Mouse (Mus musculus) adrenal gland, postnatal 4 days (tissue): ENCODE data around the gene Kif9. TPM values are rescaled to one million over a fixed set of nuclear protein-coding genes. Genes with fewer than 3 reads are reported as not detected.
A peak's percentile ranks its signal among the peaks of the same experiment; 100 is the strongest.

Experiments
- DNase-seq, 2 experiments: peaks; one replicate each; pipeline ENCODE4 v3.0.0; 2021 to 2022; ENCODE audit warnings: low spot score in 2 of 2, mixed read lengths in 2 of 2
- total RNA-seq, 2 experiments: library from RNA; stranded (reverse); gene quantifications; 2 replicates each; pipeline ENCODE4 v1.2.3; 2021

The Kif9 gene
- total RNA-seq, 2 experiments from 2014 or later, result 0.76 to 0.95 TPM

DNA sequence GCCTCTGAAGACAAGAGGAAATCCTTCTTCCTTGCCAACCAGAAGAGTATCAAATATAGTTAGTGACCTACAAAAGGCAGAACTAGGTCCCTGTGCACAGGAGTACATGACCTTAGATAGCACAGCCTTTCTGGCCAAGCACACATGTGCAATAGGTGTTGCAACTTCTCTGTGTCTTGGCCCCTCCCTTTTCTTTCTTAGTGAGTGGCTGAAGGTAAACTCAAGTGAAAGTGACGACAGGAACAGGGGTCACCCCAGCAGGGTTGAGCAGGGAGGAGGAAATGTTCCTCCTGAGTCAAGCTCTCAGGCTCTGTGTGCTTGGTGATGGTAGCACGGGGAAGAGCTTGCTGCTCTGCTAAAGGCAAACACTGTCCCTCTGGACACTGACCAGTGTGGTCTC, 49.0 kb downstream of the Kif9 start:
- no peak for DNase-seq

DNA sequence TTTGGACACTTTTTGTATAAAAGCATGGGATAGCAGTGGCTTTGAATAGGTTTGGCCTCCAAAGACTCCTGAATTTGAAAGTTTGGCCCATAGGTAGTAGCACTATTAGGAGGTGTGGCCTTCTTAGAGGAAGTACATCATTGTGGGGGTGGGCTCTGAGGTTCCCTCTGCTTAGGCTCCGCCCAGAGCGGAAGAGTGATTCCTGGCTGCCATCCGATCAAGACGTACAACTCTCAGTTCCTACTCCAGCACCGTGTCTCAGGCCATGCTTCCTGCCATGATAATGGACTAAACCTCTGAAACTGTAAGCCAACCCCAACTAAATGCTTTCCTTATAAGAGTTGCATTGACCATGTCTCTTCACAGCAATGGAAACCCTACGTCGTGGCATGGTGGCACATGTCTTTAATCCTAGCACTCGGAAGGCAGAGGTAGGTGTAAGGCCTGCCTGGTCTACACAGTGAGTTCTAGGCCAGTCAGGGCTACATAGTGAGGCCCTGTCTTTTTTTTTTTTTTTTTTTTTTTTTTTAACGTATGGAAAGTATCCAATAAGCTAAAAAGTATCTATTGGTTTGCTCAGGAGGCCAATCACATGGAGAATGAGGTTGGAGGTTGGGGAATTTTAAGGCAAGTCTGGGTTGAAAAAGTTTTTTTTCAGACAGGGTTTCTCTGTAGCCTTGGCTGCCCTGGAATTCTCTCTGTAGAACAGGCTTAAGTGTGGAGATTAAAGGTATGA, 52.4 kb downstream of the Kif9 start:
- DNase-seq, result no peak

DNA sequence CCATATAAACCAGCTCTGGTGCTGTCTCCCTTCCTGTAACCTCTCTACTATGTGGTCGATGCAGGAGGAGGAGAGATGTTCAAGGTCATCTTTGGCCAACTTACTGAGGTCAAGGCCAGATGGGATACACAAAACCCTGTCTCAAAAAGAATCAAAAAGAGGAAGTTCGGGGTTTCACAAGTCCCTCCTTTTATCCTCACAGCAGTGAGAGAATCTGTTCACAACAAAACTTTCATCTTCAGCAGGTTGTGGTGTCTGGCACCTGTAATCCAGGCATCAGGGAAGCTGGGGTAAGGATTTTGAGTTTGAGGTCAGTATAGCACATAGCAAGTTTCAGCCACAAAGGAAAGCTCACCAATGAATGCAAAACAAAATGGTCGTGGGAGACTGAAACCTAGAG, 53.9 kb downstream of the Kif9 start:
- DNase-seq, result no peak

DNA sequence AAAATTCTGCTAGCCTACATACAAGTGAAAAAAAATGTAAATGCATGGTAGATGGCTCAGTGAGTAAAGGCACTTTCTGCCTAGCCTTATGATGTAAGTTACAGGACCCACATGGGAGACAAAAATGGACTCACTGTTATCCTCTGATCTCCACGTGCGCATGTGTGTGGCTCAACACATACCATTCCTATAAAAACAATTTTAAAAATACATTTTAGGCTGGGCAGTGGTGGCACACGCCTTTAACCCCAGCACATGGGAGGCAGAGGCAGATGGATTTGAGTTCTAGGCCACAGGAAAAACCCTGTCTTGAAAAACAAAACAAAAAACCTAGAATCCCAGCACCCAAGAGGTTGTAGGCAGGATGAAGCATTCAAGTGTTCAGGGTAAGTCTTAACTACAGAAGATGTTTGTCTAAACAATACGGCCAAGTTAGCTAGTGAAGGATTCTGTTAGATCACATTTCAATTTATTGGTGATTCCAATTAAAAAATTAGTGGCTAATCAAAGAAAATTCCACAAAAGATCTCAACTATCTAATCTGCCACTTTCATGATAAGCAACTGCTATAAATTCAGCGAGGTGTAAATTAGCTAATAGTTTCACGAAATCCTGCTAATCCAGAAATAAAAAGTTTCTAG, 54.5 kb downstream of the Kif9 start:
- DNase-seq, result no peak

DNA sequence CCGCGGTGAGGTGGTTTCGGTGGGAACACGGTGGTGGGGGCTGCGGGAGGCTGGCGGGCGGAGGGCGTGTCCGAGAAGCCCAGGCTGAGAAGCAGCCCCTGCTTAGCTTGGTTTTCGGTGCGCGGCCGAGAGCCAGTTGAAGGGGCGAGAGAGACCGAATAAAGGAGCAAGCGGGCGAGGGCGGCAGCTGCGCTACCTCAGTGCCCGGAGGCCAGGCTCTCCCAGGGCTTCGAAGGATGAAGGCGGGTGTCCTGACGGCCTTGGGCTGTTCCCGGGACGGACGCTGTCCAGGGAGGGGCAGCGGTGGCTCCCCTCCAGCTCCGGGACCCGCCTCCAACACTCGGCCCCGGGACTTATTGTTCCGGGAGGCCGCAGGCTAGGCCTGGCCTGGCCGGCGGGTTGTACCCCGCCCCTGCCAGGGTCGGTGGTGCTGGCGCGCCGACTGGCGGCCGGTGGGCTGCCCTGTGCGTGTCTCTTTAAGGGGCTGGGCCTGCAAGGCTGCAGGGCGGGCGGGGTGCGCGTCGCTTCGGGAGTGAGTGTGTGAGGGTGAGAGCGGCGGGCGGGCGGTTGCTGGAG, 55.2 kb downstream of the Kif9 start:
- DNase-seq, result peak; percentile 87 to 94

DNA sequence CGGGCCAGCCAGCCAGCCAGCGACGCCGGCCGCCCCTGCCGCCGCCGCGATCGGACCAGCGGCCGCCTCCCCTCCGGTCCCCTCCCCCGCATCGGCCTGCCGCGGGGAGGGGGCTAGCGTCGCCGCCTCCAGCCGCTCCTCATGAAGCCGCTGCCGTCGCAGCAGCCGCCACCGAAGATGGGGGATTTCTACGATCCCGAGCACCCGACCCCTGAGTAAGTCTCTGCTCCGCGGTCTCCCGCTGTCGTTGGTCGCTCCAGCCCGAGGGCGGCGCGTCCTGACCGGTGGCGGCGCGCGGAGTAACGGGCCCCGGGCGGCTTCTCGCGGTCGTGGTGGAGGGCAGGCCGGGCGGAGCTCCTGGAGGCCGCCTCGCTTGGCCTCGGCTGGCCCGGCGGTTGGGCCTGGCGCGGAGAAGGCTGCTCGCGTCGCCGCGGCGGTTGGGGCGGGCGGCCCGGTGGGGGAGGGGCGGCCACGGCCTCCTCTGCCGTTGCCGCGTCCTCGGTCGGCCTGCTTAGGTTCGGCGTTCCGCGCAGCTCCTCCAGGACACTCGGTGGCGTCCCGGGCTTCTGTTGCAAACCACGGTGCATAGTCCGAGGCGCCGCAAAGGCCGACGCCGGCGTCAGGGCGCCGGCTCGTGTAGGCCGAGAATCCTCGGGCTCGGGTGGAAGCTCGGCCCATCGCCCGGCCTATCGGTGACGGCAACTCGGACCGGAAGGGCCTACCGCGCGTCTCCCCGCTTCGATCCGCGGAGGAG, 56.0 kb downstream of the Kif9 start, which contains the start of gene Setd2:
TSS of gene Setd2 (plus strand) at position 60 of the 754 bp plus-strand sequence.
- DNase-seq, result peak; percentile 31 to 45

DNA sequence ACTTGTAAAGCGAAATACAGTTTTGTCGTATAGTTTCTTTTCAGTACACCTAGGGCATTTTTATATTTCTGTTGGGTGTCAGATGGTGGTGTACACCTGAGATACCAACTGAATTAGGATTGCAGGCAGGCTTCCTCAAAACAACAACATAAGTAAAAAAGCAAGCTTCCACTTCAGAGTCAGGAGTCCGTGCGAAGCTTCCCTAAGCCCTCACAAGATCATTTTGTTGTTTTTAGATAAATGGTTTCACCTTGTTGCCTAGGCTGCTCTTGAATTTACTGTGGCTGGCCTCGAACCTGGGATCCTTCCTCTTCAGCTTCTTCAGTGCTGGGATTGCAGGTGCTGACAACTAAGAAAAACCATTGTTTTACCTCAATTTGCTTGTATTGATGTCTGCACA, 56.9 kb downstream of the Kif9 start:
- DNase-seq, result no peak

DNA sequence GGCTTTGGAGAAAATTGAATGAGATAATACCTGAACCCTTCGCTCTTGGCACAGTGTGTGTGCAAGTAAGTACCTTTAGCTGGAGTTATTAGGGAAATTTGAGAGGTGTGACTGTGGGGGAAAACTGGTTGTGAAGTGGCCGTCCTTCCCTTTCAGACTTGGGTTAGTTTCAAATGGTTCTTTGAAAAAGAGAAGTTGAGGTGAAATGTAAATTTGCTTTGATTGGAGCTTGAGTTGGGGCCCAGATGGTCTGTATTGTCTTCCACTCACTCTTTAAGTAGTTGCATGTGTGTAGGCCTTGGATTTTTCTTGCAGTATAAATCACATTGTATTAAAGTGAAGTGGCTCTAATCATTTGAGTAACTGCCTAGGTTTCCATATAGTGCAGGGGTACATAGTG, 58.4 kb downstream of the Kif9 start:
- no peak for DNase-seq

DNA sequence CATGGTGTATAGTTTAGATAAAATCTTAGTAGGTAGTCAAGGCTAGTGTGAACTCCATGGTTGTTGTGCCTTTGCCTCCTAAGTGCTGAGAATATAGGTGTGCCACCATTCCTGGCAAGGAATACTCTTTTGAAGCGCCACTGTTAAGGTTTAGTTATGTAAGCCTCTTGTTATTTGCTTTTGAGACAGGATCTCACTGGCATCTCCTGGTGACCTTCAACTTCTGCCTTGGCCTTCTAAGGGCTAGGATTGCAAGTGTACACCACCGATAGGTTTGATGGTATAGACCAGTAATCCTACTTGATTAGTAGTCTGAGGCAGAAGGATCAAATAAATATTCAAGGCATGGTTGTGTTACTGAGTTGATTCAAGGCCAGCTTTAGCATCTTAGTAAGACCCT, 59.9 kb downstream of the Kif9 start:
- DNase-seq, result no peak

DNA sequence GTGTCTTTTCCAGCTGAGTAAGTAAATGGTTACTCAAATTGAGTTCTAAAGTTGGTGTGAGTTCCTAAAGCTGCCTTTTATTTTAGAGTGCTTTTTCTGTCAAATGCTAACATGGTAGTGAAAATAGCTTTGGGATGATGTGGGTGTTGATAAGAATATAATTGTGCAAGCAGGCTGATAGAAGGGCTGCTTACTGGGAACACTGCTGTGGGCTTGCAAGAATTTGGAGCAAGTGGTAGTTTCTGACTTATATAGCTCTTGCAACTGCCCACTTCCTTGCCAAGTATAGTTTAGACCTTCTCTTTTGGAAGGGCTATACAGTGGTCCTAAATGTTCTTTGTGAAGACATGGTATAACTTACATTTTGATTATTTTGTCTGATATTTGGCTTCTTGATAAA, 61.8 kb downstream of the Kif9 start:
- no peak for DNase-seq

DNA sequence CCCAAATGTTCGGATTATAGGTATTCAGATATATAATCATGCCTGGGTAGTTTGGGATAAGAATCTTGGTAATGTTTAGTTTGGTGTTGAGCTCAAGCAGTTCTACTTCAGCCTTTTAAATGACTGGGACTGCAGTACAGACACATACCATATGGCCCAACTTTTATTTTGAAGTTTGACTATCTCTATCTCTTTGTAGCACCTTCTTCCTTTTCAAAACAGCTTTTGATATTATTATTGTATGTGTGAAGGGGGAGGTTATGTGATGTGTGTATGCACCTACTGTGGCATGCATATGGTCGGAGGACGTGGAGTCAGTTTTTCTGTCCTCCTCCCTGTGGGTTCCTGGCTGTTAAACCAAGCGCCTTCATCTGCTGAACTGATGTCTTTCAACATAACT, 65.2 kb downstream of the Kif9 start:
- DNase-seq, result no peak

DNA sequence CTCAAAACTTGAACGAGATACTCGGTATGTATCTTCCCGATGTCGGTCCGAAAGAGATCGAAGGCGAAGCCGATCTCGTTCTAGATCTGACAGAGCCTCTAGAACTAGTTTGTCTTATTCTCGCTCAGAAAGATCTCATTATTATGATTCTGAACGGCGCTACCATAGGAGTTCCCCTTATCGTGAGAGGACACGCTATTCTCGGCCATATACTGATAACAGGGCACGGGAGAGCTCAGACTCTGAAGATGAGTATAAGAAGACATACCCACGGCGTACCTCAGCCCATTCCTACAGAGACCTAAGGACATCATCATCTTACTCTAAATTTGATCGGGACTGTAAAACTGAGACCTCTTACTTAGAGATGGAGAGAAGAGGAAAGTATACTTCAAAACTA, 71.5 kb downstream of the Kif9 start:
- no peak for DNase-seq

DNA sequence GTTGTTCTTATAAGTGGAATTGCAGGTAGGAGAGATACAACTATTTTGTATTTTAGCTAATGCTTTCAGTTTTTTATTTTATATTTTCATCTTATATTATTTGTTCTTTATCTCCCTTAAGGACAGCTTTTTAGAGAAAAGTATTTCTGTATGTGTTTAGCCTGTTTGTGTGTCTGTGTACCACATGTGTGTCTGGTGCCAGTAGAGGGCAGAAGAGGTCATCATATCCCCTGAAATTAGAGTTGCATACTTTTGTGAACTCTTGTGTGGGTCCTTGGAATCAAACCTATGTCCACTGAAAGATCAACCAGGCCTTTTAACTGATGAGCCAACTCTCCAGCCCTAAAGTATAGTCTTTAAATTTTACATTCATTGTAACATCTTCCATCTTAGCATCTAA, 91.6 kb downstream of the Kif9 start:
- no peak for DNase-seq

Other genes with a start within 250 kb of the Kif9 start
- 10 to 100 TPM; 38.5 to 41.4 TPM for gene Cspg5, start 233.2 kb upstream of the Kif9 start, total RNA-seq
- gene Elp6, start 171.8 kb upstream of the Kif9 start, total RNA-seq, result 10 to 100 TPM; 11.1 to 12.5 TPM
- 100 to 1,000 TPM; 117 to 130 TPM for gene Scap, start 143.7 kb upstream of the Kif9 start, total RNA-seq
- gene Ptpn23, start 68.7 kb upstream of the Kif9 start, total RNA-seq, result 10 to 100 TPM; 55.4 to 64.8 TPM
- 10 to 100 TPM; 24.9 to 79.3 TPM for gene Ngp, start 57.2 kb upstream of the Kif9 start, total RNA-seq
- 10 to 100 TPM; 11.2 to 12.0 TPM for gene Klhl18, start 264 bp upstream of the Kif9 start, total RNA-seq
- 100 to 1,000 TPM in 1 of 2 experiments, 10 to 100 TPM in 1; 97.0 to 102 TPM for gene Setd2, start 55.6 kb downstream of the Kif9 start, total RNA-seq
- gene Nradd, start 147.5 kb downstream of the Kif9 start, total RNA-seq, result 10 to 100 TPM; 16.0 to 17.9 TPM
- gene Nbeal2, start 177.2 kb downstream of the Kif9 start, total RNA-seq, result 10 to 100 TPM in 1 of 2 experiments, 1 to 10 TPM in 1; 8.9 to 11.8 TPM
- 10 to 100 TPM; 65.9 to 74.9 TPM for gene Ccdc12, start 179.5 kb downstream of the Kif9 start, total RNA-seq